Mouse (Mus musculus): ENCODE results near the gene Dtnbp1. TPM values are rescaled to one million over a fixed set of nuclear protein-coding genes. Genes with fewer than 3 reads are reported as not detected.

The Dtnbp1 gene
- polyA plus RNA-seq, 1 experiment: 114 TPM

- DNase-seq (ENCODE audit: low read depth): no peak
These were observed 97.7 kb downstream of the Dtnbp1 start for GRCm38 (mm10) chr13:44904271-44904670.

- DNase-seq (ENCODE audit: low read depth): no peak
These were observed 98.5 kb downstream of the Dtnbp1 start for GRCm38 (mm10) chr13:44903416-44903815.

- DNase-seq (ENCODE audit: low read depth): no peak
These were observed 99.6 kb downstream of the Dtnbp1 start for GRCm38 (mm10) chr13:44902299-44902698.

GRCm38 (mm10) chr13:44896211-44896610, 105.7 kb downstream of the Dtnbp1 start:
- DNase-seq (ENCODE audit: low read depth): no peak

- no peak for DNase-seq (ENCODE audit: low read depth)
These were observed 109.9 kb downstream of the Dtnbp1 start for GRCm38 (mm10) chr13:44891813-44892730.

DNA sequence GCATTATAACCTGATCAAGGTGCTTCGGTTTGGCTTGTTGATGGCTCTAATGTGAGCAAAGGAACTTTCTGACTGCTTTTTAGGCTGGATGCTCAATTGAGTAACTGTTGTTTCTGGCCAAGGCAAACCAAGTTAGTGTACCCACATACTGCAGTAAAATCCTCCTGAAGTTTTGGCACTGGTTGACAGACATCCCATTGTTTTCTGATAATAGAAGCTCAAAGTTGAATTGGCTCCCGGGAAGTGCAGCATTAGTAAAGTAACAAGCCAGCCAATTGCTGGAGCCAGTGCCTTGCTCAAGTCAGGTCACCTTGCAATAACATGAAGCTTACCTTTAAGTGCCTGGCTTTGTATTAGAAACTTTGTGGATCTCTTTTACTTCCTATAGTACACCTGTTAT, 111.3 kb downstream of the Dtnbp1 start:
- DNase-seq (ENCODE audit: low read depth): peak; percentile 99

DNA sequence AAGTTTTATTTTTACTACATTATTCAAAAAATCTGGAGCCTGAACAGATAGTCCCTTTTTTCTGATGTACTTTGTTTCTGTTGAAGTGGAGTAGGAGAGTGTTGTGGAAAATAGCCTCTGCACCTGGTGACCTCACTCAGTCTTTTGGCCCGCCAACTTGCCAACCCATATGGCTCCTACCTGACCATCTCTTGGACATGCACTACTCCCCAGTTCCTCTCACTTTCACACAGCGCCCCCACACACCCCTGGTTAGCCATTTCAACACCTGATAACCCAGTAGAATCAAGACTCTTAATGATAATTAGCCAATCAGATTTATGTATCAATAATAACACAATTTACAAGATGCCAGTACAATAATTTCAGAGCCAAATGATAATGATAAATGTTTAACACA, 115.7 kb downstream of the Dtnbp1 start:
- no peak for DNase-seq (ENCODE audit: low read depth)

- DNase-seq (ENCODE audit: low read depth): no peak
These were observed 120.9 kb downstream of the Dtnbp1 start for GRCm38 (mm10) chr13:44881001-44881400.

GRCm38 (mm10) chr13:44876799-44877198, 125.1 kb downstream of the Dtnbp1 start:
- DNase-seq (ENCODE audit: low read depth): no peak

Other genes with a start within 250 kb of the Dtnbp1 start
- gene Gm9817, start 76.5 kb upstream of the Dtnbp1 start, polyA plus RNA-seq (2012; rRNA removed): 0.14 and 0.25 TPM in 2 replicates